Mouse (Mus musculus): Measurements from ENCODE around the gene Rps6kb2. TPM values are rescaled to one million over a fixed set of nuclear protein-coding genes. Genes with fewer than 3 reads are reported as not detected.
"Not testable (repeated sequence)": the region's sequence is repeated elsewhere in the genome, so short reads cannot be mapped to it uniquely, and the experiment has no call there.

Rps6kb2 gene
- polyA plus RNA-seq, 1 experiment, result 42.5 TPM

- H3K27ac ChIP-seq (ENCODE audit: insufficient read depth, low read depth, low read length), result no peak overlapping the region
- H3K4me1 ChIP-seq (ENCODE audit: control insufficient read depth, insufficient read depth, insufficient read length, low read length), result peaks cover 12% of the 10 kb centered on the region
- H3K27me3 ChIP-seq (ENCODE audit: control insufficient read depth, insufficient read depth, low read length), result no peaks in the 10 kb centered on the region
- TF ChIP-seq CTCF (IDR thresholded peaks at IDR 0.05; ENCODE audit: extremely low read depth, insufficient read length, insufficient replicate concordance, low read depth, low read length) (no peak), POLR2A (IDR thresholded peaks at IDR 0.05; ENCODE audit: low read depth, low read length) (no peak)
- WGBS, result 81% methylated on average over 4 of the region's 4 CpGs
- H3K36me3 ChIP-seq (ENCODE audit: control insufficient read depth, insufficient read depth, low read length), result peaks cover 34% of the 10 kb centered on the region
- H3K4me3 ChIP-seq (ENCODE audit: low read depth, low read length), result no peak overlapping the region
Observed at GRCm38 (mm10) chr19:4130106-4130505, 33.0 kb downstream of the Rps6kb2 start.

- WGBS, result 89% methylated on average over 7 of the region's 7 CpGs
- Histone ChIP-seq H3K4me1 (ENCODE audit: control insufficient read depth, insufficient read depth, insufficient read length, low read length) (peaks cover 12% of the 10 kb centered on the region), H3K27me3 (ENCODE audit: control insufficient read depth, insufficient read depth, low read length) (no peaks in the 10 kb centered on the region), H3K27ac (ENCODE audit: insufficient read depth, low read depth, low read length) (no peak overlapping the region), H3K36me3 (ENCODE audit: control insufficient read depth, insufficient read depth, low read length) (peaks cover 34% of the 10 kb centered on the region), H3K4me3 (ENCODE audit: low read depth, low read length) (no peak overlapping the region)
- no peak for TF ChIP-seq CTCF (IDR thresholded peaks at IDR 0.05; ENCODE audit: extremely low read depth, insufficient read length, insufficient replicate concordance, low read depth, low read length)
- no peak for TF ChIP-seq POLR2A (IDR thresholded peaks at IDR 0.05; ENCODE audit: low read depth, low read length)
Observed at GRCm38 (mm10) chr19:4129462-4129861, 33.7 kb downstream of the Rps6kb2 start.

DNA sequence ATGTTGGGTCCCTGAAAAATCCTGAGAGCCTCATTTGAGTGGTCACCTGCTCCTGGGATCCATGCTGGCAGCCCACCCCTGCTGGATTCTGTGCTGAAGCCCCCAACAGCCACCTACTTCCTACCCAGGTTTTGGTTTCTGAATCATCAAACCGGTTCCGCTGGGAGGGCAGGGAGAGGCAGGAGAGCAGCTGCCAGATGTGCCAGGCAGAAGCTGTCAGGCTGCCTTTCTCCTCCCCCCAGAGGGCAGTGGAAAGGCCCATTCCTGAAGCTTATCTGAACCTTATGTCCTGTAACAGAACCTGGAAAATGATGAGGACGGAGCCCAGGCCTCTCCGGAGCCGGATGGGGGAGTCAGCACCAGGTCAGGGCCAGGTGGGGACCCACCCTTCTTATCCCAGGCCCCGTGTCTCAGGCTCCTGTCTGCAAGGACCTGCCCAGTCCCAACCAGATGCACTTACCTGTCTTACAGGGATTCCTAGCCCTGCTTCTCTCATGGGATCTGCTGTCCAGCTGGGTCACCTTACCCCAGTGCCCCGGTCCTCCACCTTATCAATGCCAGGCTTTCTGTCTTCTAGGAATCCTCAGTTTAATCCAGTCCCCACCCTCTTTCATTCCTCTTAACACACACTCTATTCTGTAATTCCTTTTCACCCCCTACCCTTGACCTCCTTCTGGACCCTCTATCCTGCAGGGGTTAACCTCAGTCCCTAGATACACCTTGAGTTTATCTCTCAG lies 36.2 kb downstream of the Rps6kb2 start:
- H3K27ac ChIP-seq (ENCODE audit: insufficient read depth, low read depth, low read length), result peak overlapping the region; percentile 13; the same call in 1 of the 2 replicates
- TF ChIP-seq POLR2A (IDR thresholded peaks at IDR 0.05; ENCODE audit: low read depth, low read length) (no peak), CTCF (IDR thresholded peaks at IDR 0.05; ENCODE audit: extremely low read depth, insufficient read length, insufficient replicate concordance, low read depth, low read length) (no peak)
- peaks cover 24% of the 10 kb centered on the region for H3K36me3 ChIP-seq (ENCODE audit: control insufficient read depth, insufficient read depth, low read length)
- WGBS, result 37% methylated on average over 7 of the region's 7 CpGs
- H3K27me3 ChIP-seq (ENCODE audit: control insufficient read depth, insufficient read depth, low read length), result no peaks in the 10 kb centered on the region
- peak overlapping the region; percentile 78 for H3K4me3 ChIP-seq (ENCODE audit: low read depth, low read length)
- peaks cover 12% of the 10 kb centered on the region for H3K4me1 ChIP-seq (ENCODE audit: control insufficient read depth, insufficient read depth, insufficient read length, low read length)

DNA sequence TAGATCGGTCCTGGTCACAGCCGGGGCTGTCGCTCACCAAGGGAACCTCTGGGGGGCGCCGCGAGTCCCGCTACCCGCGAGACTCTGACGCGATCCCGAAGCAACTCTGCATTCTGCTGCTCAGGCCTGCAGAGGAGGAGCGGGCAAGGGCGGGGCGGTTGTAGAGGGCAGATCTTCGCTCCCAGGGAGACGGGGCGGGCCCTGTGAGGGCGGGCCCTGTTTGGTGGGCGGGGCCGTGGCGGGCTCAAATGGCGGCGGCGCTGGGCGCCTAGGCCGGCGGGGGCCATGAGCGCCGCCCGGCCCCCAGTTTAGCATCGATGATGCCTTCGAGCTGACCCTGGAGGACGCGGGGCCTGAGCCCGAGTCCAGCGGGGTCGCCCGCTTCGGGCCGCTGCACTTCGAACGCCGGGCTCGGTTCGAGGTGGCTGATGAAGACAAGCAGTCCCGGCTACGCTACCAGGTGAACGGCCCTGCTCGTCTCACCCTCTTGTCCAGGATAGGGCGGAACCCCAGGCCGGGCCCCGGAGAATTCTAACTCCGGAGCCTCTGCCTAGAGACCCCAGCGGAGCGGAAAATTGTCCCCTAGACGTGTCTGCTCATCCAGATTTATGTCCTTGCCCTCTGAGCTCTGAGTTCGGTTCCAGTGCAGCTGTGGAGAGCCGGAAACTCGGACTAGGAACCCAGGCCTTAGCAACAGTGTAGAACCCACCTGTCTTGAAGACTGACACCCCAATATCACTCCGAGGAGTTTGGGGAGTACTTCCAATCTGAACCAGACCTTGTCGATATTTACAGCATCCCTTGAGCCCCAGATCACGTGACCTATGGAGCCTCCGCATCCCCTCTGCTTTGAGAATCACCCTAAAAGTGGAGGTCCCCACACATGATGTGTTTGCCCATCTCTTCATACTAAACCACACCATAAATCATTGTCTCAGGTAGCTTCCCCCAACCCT lies 37.1 kb downstream of the Rps6kb2 start, which contains the start of gene Aip:
TSS of gene Aip (minus strand) at position 118 of the 956 bp plus-strand sequence.
- Histone ChIP-seq H3K27ac (ENCODE audit: insufficient read depth, low read depth, low read length) (peak within 1 kb of the TSS; percentile 55), H3K4me3 (ENCODE audit: low read depth, low read length) (peak within 1 kb of the TSS; percentile 78), H3K27me3 (ENCODE audit: control insufficient read depth, insufficient read depth, low read length) (no peaks in the 10 kb centered on the region), H3K36me3 (ENCODE audit: control insufficient read depth, insufficient read depth, low read length) (peaks cover 14% of the 10 kb centered on the region), H3K4me1 (ENCODE audit: control insufficient read depth, insufficient read depth, insufficient read length, low read length) (peaks cover 13% of the 10 kb centered on the region)
- WGBS, result under 1% methylated on average over 64 of the region's 64 CpGs
- TF ChIP-seq CTCF (IDR thresholded peaks at IDR 0.05; ENCODE audit: extremely low read depth, insufficient read length, insufficient replicate concordance, low read depth, low read length) (peak; percentile 68), POLR2A (IDR thresholded peaks at IDR 0.05; ENCODE audit: low read depth, low read length) (peak; percentile 61)

DNA sequence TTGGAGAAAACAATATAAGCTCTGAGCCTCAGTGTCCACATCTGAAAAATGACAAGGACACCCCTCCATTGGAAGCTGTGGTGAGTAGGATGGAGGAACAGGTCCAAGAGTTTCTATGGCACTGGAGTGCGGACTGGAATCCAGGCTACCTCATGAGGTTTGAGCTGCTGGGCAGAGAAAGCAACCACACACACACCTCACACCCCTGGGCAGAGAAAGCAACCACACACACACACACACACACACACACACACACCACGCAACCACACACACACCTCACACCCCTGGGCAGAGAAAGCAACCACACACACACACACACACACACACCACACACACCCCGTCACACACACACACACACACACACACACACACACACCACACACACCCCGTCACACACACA lies 37.9 kb downstream of the Rps6kb2 start:
- Histone ChIP-seq H3K27ac (ENCODE audit: insufficient read depth, low read depth, low read length) (peak overlapping the region; percentile 55), H3K36me3 (ENCODE audit: control insufficient read depth, insufficient read depth, low read length) (peaks cover 13% of the 10 kb centered on the region; the same call in 1 of the 2 replicates), H3K4me3 (ENCODE audit: low read depth, low read length) (peak overlapping the region; percentile 60), H3K4me1 (ENCODE audit: control insufficient read depth, insufficient read depth, insufficient read length, low read length) (peaks cover 19% of the 10 kb centered on the region)
- H3K27me3 ChIP-seq (ENCODE audit: control insufficient read depth, insufficient read depth, low read length), result not testable (repeated sequence)
- WGBS, result 5% methylated on average over 4 of the region's 4 CpGs

DNA sequence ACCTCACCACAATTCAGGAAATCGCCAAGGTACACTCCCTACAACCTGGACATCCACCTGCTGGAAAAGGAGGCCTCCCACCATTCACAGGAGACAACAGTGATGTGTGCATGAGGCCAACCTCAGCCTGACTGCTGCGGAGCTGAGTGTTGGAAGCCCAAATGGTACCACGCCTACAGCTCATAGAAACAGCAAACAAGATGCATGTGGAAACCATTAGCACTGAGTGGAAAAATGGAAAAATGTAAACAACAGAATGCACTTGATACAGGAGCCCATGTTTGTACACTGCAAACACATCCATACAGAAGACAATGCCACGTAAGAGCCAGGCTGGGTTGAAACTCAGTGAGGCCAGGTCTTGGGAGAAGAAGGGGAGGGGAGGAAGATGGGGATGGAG lies 38.7 kb downstream of the Rps6kb2 start:
- Histone ChIP-seq H3K4me1 (ENCODE audit: control insufficient read depth, insufficient read depth, insufficient read length, low read length) (peaks cover 21% of the 10 kb centered on the region), H3K36me3 (ENCODE audit: control insufficient read depth, insufficient read depth, low read length) (peaks cover 8% of the 10 kb centered on the region; the same call in 1 of the 2 replicates), H3K27me3 (ENCODE audit: control insufficient read depth, insufficient read depth, low read length) (no peaks in the 10 kb centered on the region), H3K27ac (ENCODE audit: insufficient read depth, low read depth, low read length) (no peak overlapping the region), H3K4me3 (ENCODE audit: low read depth, low read length) (no peak overlapping the region)
- TF ChIP-seq POLR2A (IDR thresholded peaks at IDR 0.05; ENCODE audit: low read depth, low read length) (no peak), CTCF (IDR thresholded peaks at IDR 0.05; ENCODE audit: extremely low read depth, insufficient read length, insufficient replicate concordance, low read depth, low read length) (no peak)
- 85% methylated on average over 4 of the region's 4 CpGs for WGBS
